Mouse (Mus musculus) midbrain, embryonic 12.5 days (tissue): Measurements from ENCODE around the gene Arpp19. TPM values are rescaled to one million over a fixed set of nuclear protein-coding genes. Genes with fewer than 3 reads are reported as not detected.

ENCODE experiments used
- ATAC-seq: fragments of 200-750 bp; cut with Nextera tagmentation; 2 replicates; pipeline ENCODE4 v1.8.0; 2017; ENCODE audit warnings: low read depth, moderate TSS enrichment, moderate library complexity; ENCODE audit not compliant: low FRiP score
- H3K27ac ChIP-seq: fragments of 300-500 bp; sonication (generic); replicated peaks from 2 replicates; pipeline ENCODE4 v1.5.1; 2016; ENCODE audit warnings: mild to moderate bottlenecking
- H3K27me3 ChIP-seq: fragments of 300-500 bp; sonication (generic); 2 replicates; pipeline ENCODE4 v1.6.1; 2016; ENCODE audit warnings: mild to moderate bottlenecking
- H3K36me3 ChIP-seq: fragments of 300-500 bp; sonication (generic); 2 replicates; pipeline ENCODE4 v1.6.1; 2016
- H3K4me1 ChIP-seq: fragments of 300-500 bp; sonication (generic); 2 replicates; pipeline ENCODE4 v1.6.1; 2016
- H3K4me2 ChIP-seq: fragments of 300-500 bp; sonication (generic); replicated peaks from 2 replicates; pipeline ENCODE4 v1.6.1; 2016; ENCODE audit warnings: mild to moderate bottlenecking, moderate library complexity
- H3K4me3 ChIP-seq: fragments of 300-500 bp; sonication (generic); 2 replicates; pipeline ENCODE4 v1.5.1; 2016; ENCODE audit warnings: mild to moderate bottlenecking
- H3K9ac ChIP-seq: fragments of 300-500 bp; sonication (generic); replicated peaks from 2 replicates; pipeline ENCODE4 v1.6.1; 2016; ENCODE audit warnings: mild to moderate bottlenecking, moderate library complexity
- H3K9me3 ChIP-seq: fragments of 300-500 bp; sonication (generic); 2 replicates; pipeline ENCODE4 v1.6.1; 2016; ENCODE audit warnings: mild to moderate bottlenecking
- WGBS: fragments of 180-500 bp; shearing (Covaris S2); methylation state at CpG from one replicate; pipeline ENCODE4 v1.1.7; 2016; 5-methylcytosine and 5-hydroxymethylcytosine counted together
- polyA plus RNA-seq: library from polyadenylated mRNA; unstranded; fragments of >200 nt; fragmentation: Nextera tagmentation; extraction: Ambion mirVana; gene quantifications from 2 replicates; pipeline ENCODE4 v1.2.1, GENCODE M21; 2016

Arpp19 gene
- polyA plus RNA-seq, 1 experiment from 2014 or later, result 294 TPM

- H3K27ac ChIP-seq, result no peak overlapping the region
- no peaks in the 10 kb centered on the region for H3K9me3 ChIP-seq
- H3K9ac ChIP-seq, result no peak overlapping the region
- no peak for ATAC-seq
- H3K27me3 ChIP-seq, result no peaks in the 10 kb centered on the region
- no peaks in the 10 kb centered on the region for H3K4me1 ChIP-seq
- H3K36me3 ChIP-seq, result peaks cover 36% of the 10 kb centered on the region
- no peak overlapping the region for H3K4me2 ChIP-seq
- no peak overlapping the region for H3K4me3 ChIP-seq
- 91% methylated on average over 3 of the region's 3 CpGs for WGBS
Observed at GRCm38 (mm10) chr9:75019592-75019991, 17.8 kb upstream of the Arpp19 start.

- WGBS, result 82% methylated on average over 4 of the region's 4 CpGs
- Histone ChIP-seq H3K9ac (no peak overlapping the region), H3K36me3 (peaks cover 32% of the 10 kb centered on the region)
Observed at GRCm38 (mm10) chr9:75020561-75020960, 16.9 kb upstream of the Arpp19 start.

GRCm38 (mm10) chr9:75022546-75022945 is 14.9 kb upstream of the Arpp19 start:
- Histone ChIP-seq H3K4me1 (no peaks in the 10 kb centered on the region), H3K4me3 (no peak overlapping the region), H3K9me3 (no peaks in the 10 kb centered on the region), H3K27ac (no peak overlapping the region), H3K27me3 (no peaks in the 10 kb centered on the region), H3K9ac (no peak overlapping the region), H3K36me3 (peaks cover 29% of the 10 kb centered on the region), H3K4me2 (no peak overlapping the region)
- ATAC-seq, result no peak
- 93% methylated on average over 7 of the region's 7 CpGs for WGBS

More at GRCm38 (mm10) chr9:75020561-75020960, 16.9 kb upstream of the Arpp19 start:
- no peaks in the 10 kb centered on the region for H3K4me1 ChIP-seq
- no peaks in the 10 kb centered on the region for H3K9me3 ChIP-seq
- H3K27ac ChIP-seq, result no peak overlapping the region
- no peak overlapping the region for H3K4me2 ChIP-seq
- no peak for ATAC-seq
- H3K27me3 ChIP-seq, result no peaks in the 10 kb centered on the region
- H3K4me3 ChIP-seq, result no peak overlapping the region

GRCm38 (mm10) chr9:75023150-75023894 is 14.1 kb upstream of the Arpp19 start:
- Histone ChIP-seq H3K4me3 (no peak overlapping the region), H3K4me2 (no peak overlapping the region), H3K9me3 (no peaks in the 10 kb centered on the region), H3K27me3 (no peaks in the 10 kb centered on the region), H3K27ac (no peak overlapping the region), H3K36me3 (peaks cover 29% of the 10 kb centered on the region), H3K9ac (no peak overlapping the region), H3K4me1 (no peaks in the 10 kb centered on the region)
- 82% methylated on average over 5 of the region's 5 CpGs for WGBS
- ATAC-seq, result no peak

GRCm38 (mm10) chr9:75024089-75024488 is 13.3 kb upstream of the Arpp19 start:
- Histone ChIP-seq H3K4me3 (no peak overlapping the region), H3K4me1 (no peaks in the 10 kb centered on the region), H3K4me2 (no peak overlapping the region), H3K9ac (no peak overlapping the region), H3K27me3 (no peaks in the 10 kb centered on the region), H3K27ac (no peak overlapping the region), H3K36me3 (peaks cover 23% of the 10 kb centered on the region), H3K9me3 (no peaks in the 10 kb centered on the region)
- ATAC-seq, result no peak
- WGBS, result 63% methylated on average over 7 of the region's 7 CpGs

GRCm38 (mm10) chr9:75025689-75026088 is 11.7 kb upstream of the Arpp19 start:
- Histone ChIP-seq H3K9ac (no peak overlapping the region), H3K4me1 (no peaks in the 10 kb centered on the region), H3K9me3 (no peaks in the 10 kb centered on the region), H3K36me3 (peaks cover 7% of the 10 kb centered on the region), H3K4me2 (no peak overlapping the region), H3K27ac (no peak overlapping the region), H3K27me3 (no peaks in the 10 kb centered on the region), H3K4me3 (no peak overlapping the region)
- no peak for ATAC-seq
- 71% methylated on average over 6 of the region's 6 CpGs for WGBS

- 88% methylated on average over 1 of the region's 1 CpGs for WGBS
- no peaks in the 10 kb centered on the region for H3K4me1 ChIP-seq
Observed at GRCm38 (mm10) chr9:75032408-75032807, 5.0 kb upstream of the Arpp19 start.

GRCm38 (mm10) chr9:75033141-75033540 is 4.3 kb upstream of the Arpp19 start:
- WGBS, result 57% methylated on average over 7 of the region's 7 CpGs
- Histone ChIP-seq H3K27ac (no peak overlapping the region), H3K9ac (no peak overlapping the region), H3K9me3 (no peaks in the 10 kb centered on the region), H3K4me3 (no peak overlapping the region), H3K27me3 (no peaks in the 10 kb centered on the region), H3K36me3 (peaks cover 5% of the 10 kb centered on the region), H3K4me2 (no peak overlapping the region), H3K4me1 (no peaks in the 10 kb centered on the region)
- no peak for ATAC-seq

More at GRCm38 (mm10) chr9:75032408-75032807, 5.0 kb upstream of the Arpp19 start:
- H3K4me2 ChIP-seq, result no peak overlapping the region
- H3K9ac ChIP-seq, result no peak overlapping the region
- no peak for ATAC-seq
- no peaks in the 10 kb centered on the region for H3K27me3 ChIP-seq
- H3K9me3 ChIP-seq, result no peaks in the 10 kb centered on the region
- no peak overlapping the region for H3K4me3 ChIP-seq
- H3K27ac ChIP-seq, result no peak overlapping the region
- H3K36me3 ChIP-seq, result peaks cover 5% of the 10 kb centered on the region

GRCm38 (mm10) chr9:75034691-75035090 is 2.7 kb upstream of the Arpp19 start:
- no peaks in the 10 kb centered on the region for H3K9me3 ChIP-seq
- H3K27me3 ChIP-seq, result no peaks in the 10 kb centered on the region
- ATAC-seq, result no peak
- no peak overlapping the region for H3K27ac ChIP-seq
- WGBS, result 62% methylated on average over 1 of the region's 1 CpGs
- H3K9ac ChIP-seq, result no peak overlapping the region
- no peak overlapping the region for H3K4me3 ChIP-seq
- H3K4me2 ChIP-seq, result no peak overlapping the region
- H3K36me3 ChIP-seq, result peaks cover 5% of the 10 kb centered on the region
- H3K4me1 ChIP-seq, result peaks cover 12% of the 10 kb centered on the region

- 78% methylated on average over 4 of the region's 4 CpGs for WGBS
- Histone ChIP-seq H3K4me1 (peaks cover 17% of the 10 kb centered on the region), H3K27me3 (no peaks in the 10 kb centered on the region), H3K9ac (no peak overlapping the region), H3K36me3 (peaks cover 5% of the 10 kb centered on the region), H3K4me2 (no peak overlapping the region), H3K9me3 (no peaks in the 10 kb centered on the region), H3K4me3 (no peak overlapping the region), H3K27ac (no peak overlapping the region)
- no peak for ATAC-seq
Observed at GRCm38 (mm10) chr9:75035944-75036343, 1.5 kb upstream of the Arpp19 start.

- no peak for ATAC-seq
- 3% methylated on average over 10 of the region's 10 CpGs for WGBS
- Histone ChIP-seq H3K4me1 (peaks cover 17% of the 10 kb centered on the region), H3K27me3 (no peaks in the 10 kb centered on the region), H3K4me3 (peak overlapping the region; percentile 97), H3K36me3 (no peaks in the 10 kb centered on the region), H3K4me2 (peak overlapping the region; percentile 69), H3K27ac (no peak overlapping the region), H3K9ac (peak overlapping the region; percentile 84), H3K9me3 (no peaks in the 10 kb centered on the region)
Observed at GRCm38 (mm10) chr9:75038357-75038688, 909 bp downstream of the Arpp19 start.

GRCm38 (mm10) chr9:75040566-75040965 is 3.2 kb downstream of the Arpp19 start:
- Histone ChIP-seq H3K27me3 (no peaks in the 10 kb centered on the region), H3K27ac (no peak overlapping the region), H3K9ac (no peak overlapping the region), H3K4me1 (peaks cover 17% of the 10 kb centered on the region), H3K9me3 (no peaks in the 10 kb centered on the region), H3K4me2 (no peak overlapping the region), H3K4me3 (no peak overlapping the region), H3K36me3 (0 out of 2 replicates have a peak, but pooled peaks cover 5% of the 10 kb centered on the region)
- ATAC-seq, result no peak
- WGBS, result 89% methylated on average over 2 of the region's 2 CpGs
